Mouse (Mus musculus): Measurements from ENCODE around the gene Ltb.

- no peak for TF ChIP-seq POLR2A (IDR thresholded peaks at IDR 0.05; ENCODE audit: low read depth, low read length)
- no peak for TF ChIP-seq CTCF (IDR thresholded peaks at IDR 0.05; ENCODE audit: extremely low read depth, insufficient read depth, insufficient read length, insufficient replicate concordance)
Measured at GRCm38 (mm10) chr17:35236996-35237395, 42.8 kb downstream of the Ltb start.

All from spleen, adult 2 months (tissue).